Comparison of ENCODE assay signal across 9 mouse cellular contexts in genomic region chr3:30105194-30105823, GRCm38 (mm10).
DNase-seq lines count a peak whose midpoint lies in the region; ATAC-seq and TF ChIP-seq lines count a peak whose summit lies in the region.
"Had no signal": no experiment of that assay in that cellular context is flagged by ENCODE, and none has a peak within 500 bp of the region (broad histone marks: within the 10 kb centered on the region; RNA-seq: fewer than 3 reads in every experiment).

No protein-coding gene starts in this region.

- TF ChIP-seq CTCF in lung, embryonic 14.5 days (IDR thresholded peaks at IDR 0.05; ENCODE audit: low read depth) = no peak

- H3K4me3 ChIP-seq in lung, embryonic 14.5 days (ENCODE audit: low read depth, low read length) = peak overlapping the region; percentile 5; the same call in 1 of the 2 replicates
- no peak overlapping the region for H3K4me3 ChIP-seq in forebrain, embryonic 14.5 days (ENCODE audit: low read depth, low read length)
- H3K4me3 ChIP-seq: neural tube, embryonic 12.5 days had no signal

- H3K9ac ChIP-seq in lung, embryonic 14.5 days = peak overlapping the region; percentile 11; the same call in 1 of the 2 replicates
- no peak overlapping the region for H3K9ac ChIP-seq in forebrain, embryonic 14.5 days (ENCODE audit: low read length)
- H3K9ac ChIP-seq: neural tube, embryonic 12.5 days had no signal

- H3K27ac ChIP-seq in lung, embryonic 14.5 days (ENCODE audit: low read depth) = peak overlapping the region; percentile 83
- no peak overlapping the region for H3K27ac ChIP-seq in forebrain, embryonic 14.5 days (ENCODE audit: low read depth, low read length)
- H3K27ac ChIP-seq: neural tube, embryonic 12.5 days had no signal

- ATAC-seq in lung, embryonic 14.5 days (ENCODE audit: insufficient read depth) = peak; percentile 83
- ATAC-seq in forebrain, embryonic 14.5 days = no peak
- ATAC-seq in cerebellum, adult (ENCODE audit: insufficient number of reproducible peaks, low FRiP score, low TSS enrichment) = no peak

- H3K9me3 ChIP-seq in lung, embryonic 14.5 days (ENCODE audit: low read depth, low read length) = no peaks in the 10 kb centered on the region
- no peaks in the 10 kb centered on the region for H3K9me3 ChIP-seq in forebrain, embryonic 14.5 days (replicated peaks; ENCODE audit: control insufficient read depth, low read length)
- H3K9me3 ChIP-seq: neural tube, embryonic 12.5 days had no signal

- H3K36me3 ChIP-seq in lung, embryonic 14.5 days (ENCODE audit: insufficient read depth) = no peaks in the 10 kb centered on the region
- H3K36me3 ChIP-seq in forebrain, embryonic 14.5 days (ENCODE audit: control insufficient read depth, insufficient read depth, low read length) = no peaks in the 10 kb centered on the region
- H3K36me3 ChIP-seq: neural tube, embryonic 12.5 days had no signal

- whole genome bisulfite sequencing in lung, embryonic 14.5 days = 20% methylated on average over 15 of the region's 15 CpGs
- 55% methylated on average over 15 of the region's 15 CpGs for WGBS in forebrain, embryonic 14.5 days

- peak; percentile 77 for DNase-seq in embryo, embryonic 10 days (ENCODE audit: low spot score)
- peak; percentile 14 for DNase-seq in gastrocnemius, postnatal 14 days
- peak; percentile 54 for DNase-seq in kidney, adult 11 months
- peak; percentile 83 for DNase-seq in lung, embryonic 14.5 days
- DNase-seq in T-cell, adult 2 months (ENCODE audit: low spot score) = no peak
- DNase-seq in forebrain, embryonic 14.5 days (ENCODE audit: low spot score) = no peak
- no peak for DNase-seq in layer of hippocampus, adult 11-12 months (ENCODE audit: low spot score)

- peaks cover 20% of the 10 kb centered on the region for H3K4me1 ChIP-seq in lung, embryonic 14.5 days (ENCODE audit: insufficient read depth)
- H3K4me1 ChIP-seq in forebrain, embryonic 14.5 days (ENCODE audit: control insufficient read depth, insufficient read depth, low read length) = no peaks in the 10 kb centered on the region
- H3K4me1 ChIP-seq: neural tube, embryonic 12.5 days had no signal

- H3K27me3 ChIP-seq in lung, embryonic 14.5 days (ENCODE audit: insufficient read depth, low read length) = no peaks in the 10 kb centered on the region
- H3K27me3 ChIP-seq in forebrain, embryonic 14.5 days (replicated peaks; ENCODE audit: control insufficient read depth, insufficient read depth, low read length) = no peaks in the 10 kb centered on the region
- H3K27me3 ChIP-seq: neural tube, embryonic 12.5 days had no signal

- intact Hi-C loops in gastrocnemius, postnatal 14 days (cut with DNase I; ENCODE audit: low total_unique reads) = no loop called here

- peak overlapping the region; percentile 57 for H3K4me2 ChIP-seq in lung, embryonic 14.5 days
- H3K4me2 ChIP-seq in forebrain, embryonic 14.5 days (ENCODE audit: low read length) = no peak overlapping the region
- H3K4me2 ChIP-seq: neural tube, embryonic 12.5 days had no signal

Comparison
In these comparisons a context has a peak if more than half of its experiments do, and no peak if none do; other contexts are left out.
1. DNase-seq: peak in embryo, embryonic 10 days (single experiment), gastrocnemius, postnatal 14 days (single experiment), kidney, adult 11 months (single experiment) and lung, embryonic 14.5 days (single experiment); none in T-cell, adult 2 months (single experiment), forebrain, embryonic 14.5 days (single experiment) and layer of hippocampus, adult 11-12 months (single experiment).